Mouse (Mus musculus) lung, adult 18-20 months (tissue): ENCODE measurements at regions not wholly inside any gene's neighbourhood (a gene's known extent, or its start where the extent isn't known, plus 50 kb on each side); places are given as distances from the start of the nearest gene placed in this dataset.

Experiments used
- DNase-seq, 2 experiments: peaks; one replicate each; pipeline ENCODE4 v3.0.0; 2022; ENCODE audit warnings: mixed read lengths in 2 of 2

- DNase-seq: no peak
Observed at GRCm38 (mm10) chr3:131698070-131698750, 133.6 kb downstream of the Papss1 start.

DNA sequence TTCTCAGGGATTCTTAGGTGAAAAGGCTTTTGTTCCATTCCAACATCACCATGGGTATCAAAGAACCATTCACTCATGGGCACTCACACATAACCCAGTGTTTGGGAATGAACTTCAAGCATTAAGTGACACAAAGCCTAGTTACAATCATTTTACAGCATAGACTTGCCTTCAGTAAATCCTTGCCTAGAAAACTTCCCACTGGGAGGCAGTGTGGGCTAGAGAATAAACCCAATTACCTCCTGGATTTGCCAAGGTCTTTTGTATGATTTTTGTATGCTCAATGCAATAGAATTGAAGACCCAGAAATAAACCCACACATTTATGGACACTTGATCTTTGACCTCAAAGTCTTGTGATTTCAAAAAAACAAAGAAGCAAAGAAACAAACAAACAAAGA is 138.6 kb downstream of the Papss1 start:
- no peak for DNase-seq

GRCm38 (mm10) chr3:131713532-131713931 is 149.0 kb downstream of the Papss1 start:
- DNase-seq: no peak

- DNase-seq: no peak
Observed at GRCm38 (mm10) chr3:131718761-131719160, 154.2 kb downstream of the Papss1 start.

DNA sequence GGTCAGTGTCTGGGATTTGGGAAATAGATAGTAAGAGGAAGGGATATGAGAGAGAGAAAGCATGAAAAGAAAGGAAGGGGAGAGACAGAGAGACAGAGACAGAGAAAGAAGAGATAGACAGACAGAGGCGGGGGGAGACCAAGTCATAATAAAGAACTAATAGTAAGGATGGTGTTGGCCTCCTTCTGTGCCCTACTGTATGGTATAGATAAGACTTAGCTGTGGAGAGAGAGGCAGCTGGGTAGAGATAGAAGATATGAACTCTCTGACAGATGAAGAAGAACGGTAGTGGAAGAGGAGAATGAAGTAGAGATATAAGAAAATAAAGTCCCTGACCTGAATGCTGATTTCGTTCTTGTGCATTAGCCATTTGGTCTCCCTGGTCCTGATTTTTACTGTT is 164.1 kb downstream of the Papss1 start:
- no peak for DNase-seq

GRCm38 (mm10) chr3:131734226-131734625 is 169.7 kb downstream of the Papss1 start:
- DNase-seq: peak; percentile 7 to 21

DNA sequence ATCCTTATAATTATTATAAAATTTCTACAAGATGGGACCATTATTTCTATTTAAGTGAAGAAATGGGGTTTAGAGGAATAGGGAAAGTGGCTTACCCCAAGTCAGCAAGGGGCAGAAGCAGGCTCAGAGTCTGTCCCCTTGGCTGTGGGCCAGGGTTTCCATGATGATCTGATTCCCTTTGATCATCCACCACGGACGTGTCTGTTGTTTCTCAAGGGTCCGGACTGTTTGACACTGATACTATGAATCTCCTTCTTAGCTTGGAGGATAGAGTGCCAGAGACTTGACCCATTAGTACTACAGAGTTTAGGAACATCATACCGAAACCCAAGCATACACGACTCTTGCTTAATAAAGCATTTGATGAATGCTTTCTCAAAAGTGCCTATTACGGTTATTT is 172.9 kb downstream of the Papss1 start:
- no peak for DNase-seq

DNA sequence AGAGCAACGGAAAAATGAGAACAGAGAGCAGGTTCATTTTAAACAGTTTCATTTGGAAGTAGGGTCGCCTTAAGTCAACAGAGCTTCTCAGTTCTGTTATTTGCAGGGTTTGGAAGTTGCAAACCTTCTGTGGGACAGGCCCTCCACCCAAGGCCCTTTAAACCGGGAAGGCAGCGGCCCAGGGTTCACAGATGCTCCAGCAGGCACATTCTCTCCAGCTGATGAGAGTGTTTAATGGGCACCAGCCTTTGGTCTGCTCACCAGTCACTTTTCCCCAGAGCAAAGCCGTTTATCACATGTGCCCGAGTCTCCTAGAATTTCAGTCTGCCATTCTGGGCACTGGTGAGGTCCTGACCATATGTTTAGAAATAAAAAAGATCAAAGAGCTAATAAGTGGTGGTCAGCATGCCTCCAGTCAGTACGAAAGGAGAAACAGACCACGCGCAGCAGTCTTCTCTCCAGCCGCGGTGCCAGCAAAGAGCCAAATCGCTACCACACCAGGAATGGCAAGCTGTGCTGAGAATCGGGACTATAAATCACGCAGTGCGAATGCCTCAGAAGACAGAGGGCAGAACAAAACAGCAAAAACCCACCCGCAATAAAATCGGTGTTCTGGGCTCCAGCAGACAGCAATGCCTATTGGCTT is 173.5 kb downstream of the Papss1 start:
- no peak for DNase-seq

GRCm38 (mm10) chr3:131755537-131755936 is 191.0 kb downstream of the Papss1 start:
- DNase-seq: no peak

GRCm38 (mm10) chr3:131756126-131756525 is 191.6 kb downstream of the Papss1 start:
- no peak for DNase-seq

DNA sequence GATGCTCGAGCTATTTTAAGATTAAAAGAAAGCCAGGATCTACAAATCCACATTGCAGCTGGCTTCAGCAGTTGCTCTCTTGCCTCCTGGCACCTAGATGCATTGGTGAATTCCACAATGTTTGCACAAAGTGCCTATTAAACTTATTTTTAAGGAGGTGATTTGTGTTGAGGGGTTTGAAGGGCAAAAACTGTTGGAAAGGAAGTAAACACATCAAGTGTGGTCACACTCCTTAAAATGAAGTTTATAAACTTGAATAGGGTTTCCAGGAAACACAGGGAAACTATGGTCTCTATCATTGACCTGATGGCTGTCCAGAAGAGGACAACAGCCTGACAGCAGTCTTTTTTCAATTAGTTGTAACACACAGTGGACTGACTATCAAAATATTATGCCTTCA is 205.4 kb downstream of the Papss1 start:
- DNase-seq: no peak

DNA sequence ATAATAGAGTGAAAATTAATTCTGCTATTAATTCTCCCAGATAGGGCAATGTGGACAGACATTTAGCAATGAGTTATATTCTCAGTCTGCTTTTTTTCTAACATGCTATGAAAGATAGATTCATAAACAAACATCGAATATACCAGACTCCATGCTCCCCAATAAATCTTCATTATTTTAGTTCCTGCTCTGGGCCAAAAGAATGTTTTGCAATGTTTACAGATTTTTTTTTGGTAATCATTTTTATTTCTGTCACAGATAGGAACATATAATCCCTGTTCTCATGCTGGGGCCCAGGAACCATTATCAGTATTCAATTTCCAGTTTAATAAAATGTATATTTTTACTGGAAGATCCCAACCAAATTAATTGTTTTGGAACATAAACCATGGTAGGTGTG is 205.9 kb downstream of the Papss1 start:
- no peak for DNase-seq

DNA sequence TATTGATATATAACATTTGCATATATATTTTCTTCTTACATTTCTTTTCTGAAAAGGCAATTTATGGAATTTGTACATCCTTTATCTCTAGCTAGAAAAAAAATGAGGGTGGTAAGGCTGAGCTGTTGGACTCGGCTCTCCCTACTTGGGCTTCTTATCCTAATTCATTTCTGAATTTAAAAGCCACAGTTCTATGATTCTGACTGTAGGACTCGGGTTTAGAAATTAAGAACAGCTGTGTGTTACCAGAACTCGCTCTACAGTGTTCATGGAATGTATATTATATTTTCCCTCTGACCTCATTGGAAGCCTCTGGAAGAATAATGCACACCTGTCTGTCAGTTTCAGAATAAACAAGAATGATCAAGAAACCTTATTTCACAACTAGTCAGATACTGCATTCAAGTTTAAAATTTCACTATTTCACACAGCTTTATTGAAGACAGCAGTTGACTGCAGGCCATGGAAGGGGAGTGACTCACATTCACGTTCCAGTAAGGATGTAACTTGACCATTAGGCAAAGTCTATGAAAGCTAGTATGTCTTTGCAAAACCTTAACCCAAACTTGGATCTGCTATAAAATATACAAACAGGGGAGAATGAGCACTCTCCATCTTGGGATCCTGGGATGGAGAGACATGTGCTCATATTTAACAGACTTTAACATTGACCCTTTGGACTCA is 207.4 kb downstream of the Papss1 start:
- no peak for DNase-seq

GRCm38 (mm10) chr3:131772593-131772992 is 208.0 kb downstream of the Papss1 start:
- no peak for DNase-seq

GRCm38 (mm10) chr3:131775431-131775830 is 210.9 kb downstream of the Papss1 start:
- DNase-seq: no peak

GRCm38 (mm10) chr3:131776650-131777049 is 212.1 kb downstream of the Papss1 start:
- no peak for DNase-seq

DNA sequence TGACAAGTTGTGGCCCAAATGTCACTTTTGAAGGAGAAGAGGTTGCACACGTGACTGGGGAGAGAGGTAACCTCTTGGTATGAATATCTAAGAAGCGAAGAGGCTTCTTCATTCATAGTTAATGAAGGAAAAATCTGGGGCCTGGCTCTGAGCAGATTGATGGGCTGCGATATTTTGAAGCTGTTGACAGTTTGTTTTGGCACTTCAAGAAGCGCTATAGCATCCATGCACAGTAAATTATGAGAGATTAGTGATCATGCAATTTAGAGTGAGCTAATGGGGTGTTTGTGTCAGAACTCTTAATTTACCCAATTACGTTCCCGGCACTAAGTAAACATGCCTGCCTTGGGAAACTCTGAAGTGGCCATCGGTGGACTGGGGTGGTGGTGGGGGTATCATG is 215.2 kb downstream of the Papss1 start:
- no peak for DNase-seq

DNA sequence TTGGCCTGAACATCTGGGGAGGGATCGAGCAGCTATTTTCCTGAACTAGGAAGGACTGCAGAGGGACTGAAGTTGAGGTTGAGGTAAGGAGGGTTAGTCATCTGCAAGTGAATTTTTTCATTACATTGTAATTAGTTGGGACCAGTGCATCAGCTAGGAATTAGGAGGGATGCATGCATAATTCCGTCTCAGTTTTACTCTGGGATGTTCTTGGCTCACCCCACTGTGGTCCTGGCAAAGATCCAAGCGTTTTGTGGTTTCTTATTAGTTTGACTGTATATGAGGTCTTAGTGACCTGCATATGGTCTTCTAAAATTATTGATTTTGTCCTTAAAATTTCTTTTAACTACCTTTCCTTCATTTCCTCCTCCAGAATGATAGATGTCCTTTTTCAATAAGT is 221.0 kb downstream of the Papss1 start:
- DNase-seq: no peak

DNA sequence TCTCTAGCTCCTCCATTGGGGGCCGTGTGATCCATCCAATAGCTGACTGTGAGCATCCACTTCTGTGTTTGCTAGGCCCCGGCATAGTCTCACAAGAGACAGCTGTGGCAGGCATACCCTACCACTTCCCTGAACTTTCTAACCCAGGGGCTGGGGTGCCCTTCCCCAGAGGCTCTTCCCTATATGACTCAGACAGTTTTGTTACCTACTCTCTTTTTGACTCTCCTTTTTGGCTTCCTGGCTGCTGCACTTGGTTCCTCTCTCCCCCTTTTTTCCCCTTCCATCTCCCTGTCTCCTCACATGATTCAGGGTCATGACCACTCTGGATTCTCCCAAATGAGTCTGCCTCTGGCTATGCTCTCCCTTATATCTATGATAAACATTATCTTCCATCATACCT is 223.8 kb downstream of the Papss1 start:
- no peak for DNase-seq

DNA sequence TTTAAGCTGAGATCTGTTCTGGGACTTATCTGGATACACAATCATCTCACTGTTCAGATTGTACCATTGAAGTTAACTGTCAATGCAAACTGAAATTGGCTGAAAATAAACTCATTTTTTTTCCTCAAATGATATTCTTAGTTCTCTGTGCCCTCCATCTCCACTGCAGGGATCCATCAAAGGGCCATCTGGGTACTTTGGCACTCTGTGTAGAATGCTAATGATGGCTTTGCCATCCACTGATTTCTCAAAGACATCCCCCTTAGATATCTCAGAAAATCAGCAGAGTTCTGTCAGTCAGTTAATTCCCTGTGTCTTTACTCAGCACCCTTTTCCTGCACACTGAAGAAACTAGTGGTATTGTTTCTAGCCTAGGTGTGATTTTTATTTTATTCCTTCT is 224.6 kb downstream of the Papss1 start:
- DNase-seq: no peak

DNA sequence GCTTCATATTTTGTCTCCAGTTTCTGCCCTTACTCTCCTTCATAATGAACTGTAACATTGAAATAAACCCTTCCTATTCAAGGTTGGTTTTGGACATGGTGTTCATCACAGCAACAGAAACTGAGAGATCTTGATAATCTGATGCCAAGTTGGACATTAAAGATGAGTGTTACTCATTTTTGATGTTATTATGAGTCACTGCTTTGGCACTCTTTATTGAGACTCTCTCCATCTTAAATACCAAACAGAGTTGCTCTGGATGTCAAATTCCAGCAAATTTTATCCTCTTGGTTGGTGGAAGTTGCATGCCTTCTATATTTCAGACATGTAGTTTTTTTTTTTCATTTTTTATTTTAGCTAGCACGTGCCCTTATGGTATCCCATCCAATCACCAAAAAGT is 229.5 kb downstream of the Papss1 start:
- no peak for DNase-seq

GRCm38 (mm10) chr3:131795108-131796005 is 230.8 kb downstream of the Papss1 start:
- DNase-seq: no peak

- no peak for DNase-seq
Observed at GRCm38 (mm10) chr3:131799774-131800173, 235.2 kb downstream of the Papss1 start.
